Mouse (Mus musculus): ENCODE results near the gene Gpnmb. TPM values are rescaled to one million over a fixed set of nuclear protein-coding genes. Genes with fewer than 3 reads are reported as not detected.

Gene Gpnmb
- polyA plus RNA-seq, 1 experiment from 2014 or later = 0.30 TPM

DNA sequence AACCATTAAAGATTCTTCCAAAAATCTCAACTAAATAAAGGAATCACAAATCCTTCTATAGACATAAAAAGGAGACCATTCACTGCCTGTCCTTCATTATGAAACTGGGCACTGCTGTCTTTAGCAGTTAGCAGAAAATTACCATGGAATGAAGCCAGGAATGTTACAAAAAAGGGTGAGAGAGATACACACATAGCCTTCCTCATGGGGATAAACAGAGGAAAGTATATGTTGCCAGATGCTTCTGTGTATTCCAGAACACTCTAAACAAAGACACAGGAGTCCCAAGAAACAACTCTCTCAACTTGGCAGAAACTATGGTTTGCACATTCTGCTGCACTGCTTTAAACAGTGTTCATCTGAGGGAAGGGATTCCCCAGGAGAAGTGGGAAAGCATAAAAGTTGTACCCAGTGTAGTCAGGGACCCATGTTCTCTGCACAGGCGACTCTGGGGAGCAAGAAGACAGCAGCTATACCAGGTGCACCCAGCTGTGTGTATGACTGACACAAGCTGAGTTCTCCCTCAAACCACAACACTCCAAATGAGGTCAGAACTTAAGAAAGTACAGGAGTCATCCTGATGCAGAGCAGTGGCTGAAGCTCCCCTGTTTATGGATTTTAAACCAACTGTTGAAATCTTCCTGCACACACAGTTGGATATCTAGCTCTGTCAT, 83.3 kb downstream of the Gpnmb start:
- H3K4me2 ChIP-seq (ENCODE audit: low read depth, low read length) = no peak overlapping the region
- no peak overlapping the region for H3K4me3 ChIP-seq (replicated peaks; ENCODE audit: low read length)
- peaks cover 13% of the 10 kb centered on the region for H3K4me1 ChIP-seq (ENCODE audit: control insufficient read depth, insufficient read depth, low read length)
- H3K36me3 ChIP-seq (ENCODE audit: control insufficient read depth, insufficient read depth, low read length) = 0 out of 2 replicates have a peak, but pooled peaks cover 2% of the 10 kb centered on the region
- no peaks in the 10 kb centered on the region for H3K27me3 ChIP-seq (ENCODE audit: control insufficient read depth, insufficient read depth, low read length)
- ATAC-seq (ENCODE audit: insufficient read depth, low FRiP score) = peak; percentile 58; the same call in 1 of the 2 replicates
- H3K27ac ChIP-seq (ENCODE audit: low read length) = peak overlapping the region; percentile 0; the same call in 1 of the 2 replicates
- H3K9me3 ChIP-seq (replicated peaks; ENCODE audit: control insufficient read depth, low read length) = no peaks in the 10 kb centered on the region
- 58% methylated on average over 1 of the region's 1 CpGs for WGBS
- H3K9ac ChIP-seq (ENCODE audit: low read length) = no peak overlapping the region

DNA sequence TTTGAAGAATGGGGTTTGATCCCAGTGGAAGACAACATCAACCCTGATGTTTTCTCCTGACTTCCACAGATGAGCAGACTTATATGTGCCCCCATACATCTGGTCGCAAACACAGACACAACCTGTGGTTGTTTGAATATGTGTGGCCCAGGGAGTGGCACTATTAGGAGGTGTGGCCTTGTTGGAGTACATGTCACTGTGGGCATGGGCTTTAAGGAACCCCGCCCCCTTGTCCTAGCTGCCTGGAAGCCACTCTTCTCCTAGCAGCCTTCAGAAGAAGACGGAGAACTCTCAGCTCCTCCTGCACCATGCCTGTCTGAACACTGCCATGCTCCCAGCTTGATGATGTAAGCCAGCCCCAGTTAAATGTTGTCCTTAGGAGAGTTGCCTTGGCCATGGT, 84.0 kb downstream of the Gpnmb start:
- Histone ChIP-seq H3K36me3 (ENCODE audit: control insufficient read depth, insufficient read depth, low read length) (0 out of 2 replicates have a peak, but pooled peaks cover 5% of the 10 kb centered on the region), H3K27me3 (ENCODE audit: control insufficient read depth, insufficient read depth, low read length) (no peaks in the 10 kb centered on the region), H3K9ac (ENCODE audit: low read length) (no peak overlapping the region), H3K4me2 (ENCODE audit: low read depth, low read length) (no peak overlapping the region), H3K4me3 (replicated peaks; ENCODE audit: low read length) (no peak overlapping the region), H3K27ac (ENCODE audit: low read length) (0 out of 2 replicates have a peak overlapping the region, but pooled peaks have one; percentile 0), H3K4me1 (ENCODE audit: control insufficient read depth, insufficient read depth, low read length) (peaks cover 13% of the 10 kb centered on the region), H3K9me3 (replicated peaks; ENCODE audit: control insufficient read depth, low read length) (no peaks in the 10 kb centered on the region)
- WGBS = 88% methylated on average over 3 of the region's 3 CpGs
- ATAC-seq (ENCODE audit: insufficient read depth, low FRiP score) = no peak

Other genes starting within 250 kb of the Gpnmb start
- gene Tmem176a, start 195.6 kb upstream of the Gpnmb start, polyA plus RNA-seq (2015; fragmentation: Nextera tagmentation; extraction: Ambion mirVana) = 157 and 176 TPM in 2 replicates
- 302 and 332 TPM in 2 replicates for gene Tmem176b, start 195.1 kb upstream of the Gpnmb start, polyA plus RNA-seq (2015; fragmentation: Nextera tagmentation; extraction: Ambion mirVana)
- 2.5 and 4.6 TPM in 2 replicates for gene Aoc1, start 163.7 kb upstream of the Gpnmb start, polyA plus RNA-seq (2015; fragmentation: Nextera tagmentation; extraction: Ambion mirVana)
- gene 1600015I10Rik, start 106.7 kb upstream of the Gpnmb start, polyA plus RNA-seq (2015; fragmentation: Nextera tagmentation; extraction: Ambion mirVana) = not detected in 2 replicates
- gene Doxl2, start 61.6 kb upstream of the Gpnmb start, polyA plus RNA-seq (2015; fragmentation: Nextera tagmentation; extraction: Ambion mirVana) = not detected in 2 replicates
- not detected in 2 replicates for gene Svs1, start 49.7 kb upstream of the Gpnmb start, polyA plus RNA-seq (2015; fragmentation: Nextera tagmentation; extraction: Ambion mirVana)
- 52.6 and 67.5 TPM in 2 replicates for gene Malsu1, start 37.2 kb downstream of the Gpnmb start, polyA plus RNA-seq (2015; fragmentation: Nextera tagmentation; extraction: Ambion mirVana)
- gene Igf2bp3, start 178.4 kb downstream of the Gpnmb start, polyA plus RNA-seq (2015; fragmentation: Nextera tagmentation; extraction: Ambion mirVana) = 47.0 and 53.6 TPM in 2 replicates
- gene Tra2a, start 227.5 kb downstream of the Gpnmb start, polyA plus RNA-seq (2015; fragmentation: Nextera tagmentation; extraction: Ambion mirVana) = 85.9 and 87.7 TPM in 2 replicates

Measured in stomach, embryonic 16.5 days (tissue).